Mouse (Mus musculus) liver, postnatal 0 days (tissue): ENCODE data around the gene Rai1. TPM values are rescaled to one million over a fixed set of nuclear protein-coding genes. Genes with fewer than 3 reads are reported as not detected.

ENCODE experiments used
- ATAC-seq: fragments of 200-750 bp; cut with Nextera tagmentation; 2 replicates; pipeline ENCODE4 v1.8.0; 2017; ENCODE audit warnings: mild to moderate bottlenecking, moderate library complexity
- DNase-seq: peaks from one replicate; pipeline ENCODE4 v3.0.0-alpha.2; 2016
- H3K27ac ChIP-seq: fragments of 300-500 bp; sonication (generic); 2 replicates; pipeline ENCODE4 v1.5.1; 2014; ENCODE audit warnings: antibody characterized with exemption, moderate library complexity, mild to moderate bottlenecking, low read depth
- H3K27me3 ChIP-seq: fragments of 300-500 bp; sonication (generic); 2 replicates; pipeline ENCODE4 v1.6.1; 2014; ENCODE audit warnings: low read length, control low read depth, mixed read lengths; ENCODE audit not compliant: insufficient read depth
- H3K36me3 ChIP-seq: fragments of 300-500 bp; sonication (generic); replicated peaks from 2 replicates; pipeline ENCODE4 v1.6.1; 2014; ENCODE audit warnings: mild to moderate bottlenecking, control low read depth, low read length, moderate library complexity, mixed read lengths; ENCODE audit not compliant: insufficient read depth
- H3K4me1 ChIP-seq: fragments of 300-500 bp; sonication (generic); 2 replicates; pipeline ENCODE4 v1.6.1; 2014; ENCODE audit warnings: antibody characterized with exemption, mild to moderate bottlenecking, control low read depth; ENCODE audit not compliant: insufficient read depth
- H3K4me2 ChIP-seq: fragments of 300-500 bp; sonication (generic); 2 replicates; pipeline ENCODE4 v1.6.1; 2014; ENCODE audit warnings: low read depth, mild to moderate bottlenecking, low read length, moderate library complexity, mixed read lengths
- H3K4me3 ChIP-seq: fragments of 300-500 bp; sonication (generic); 2 replicates; pipeline ENCODE4 v1.5.1; 2014; ENCODE audit warnings: low read depth, low read length
- H3K9ac ChIP-seq: fragments of 300-500 bp; sonication (generic); replicated peaks from 2 replicates; pipeline ENCODE4 v1.6.1; 2014; ENCODE audit warnings: mild to moderate bottlenecking, moderate library complexity
- H3K9me3 ChIP-seq: fragments of 300-500 bp; sonication (generic); 2 replicates; pipeline ENCODE4 v1.6.1; 2016; ENCODE audit warnings: mild to moderate bottlenecking, control low read depth, low read length, mixed read lengths
- CTCF ChIP-seq: sonication (generic); IDR thresholded peaks from 2 replicates; pipeline ENCODE4 v1.5.1; 2016; ENCODE audit warnings: antibody characterized with exemption, low read depth
- EP300 ChIP-seq: IDR thresholded peaks from 2 replicates; pipeline ENCODE4 v1.6.1; 2016; ENCODE audit warnings: antibody characterized with exemption, low read depth, mild to moderate bottlenecking
- WGBS: fragments of 180-500 bp; shearing (Covaris S2); extraction: QIAGEN DNeasy Blood & Tissue Kit; methylation state at CpG from one replicate; pipeline ENCODE4 v1.1.7; 2014; ENCODE audit not compliant: insufficient replicate concordance; 5-methylcytosine and 5-hydroxymethylcytosine counted together
- polyA plus RNA-seq: library from polyadenylated mRNA; unstranded; fragments of >200 nt; fragmentation: Nextera tagmentation; extraction: Ambion mirVana; gene quantifications from 2 replicates; pipeline ENCODE4 v1.2.1, GENCODE M21; 2015

Gene Rai1
- polyA plus RNA-seq, 1 experiment from 2014 or later, result 4.4 TPM

- ATAC-seq, result no peak
- 82% methylated on average over 3 of the region's 3 CpGs for WGBS
- Histone ChIP-seq H3K4me3 (no peak overlapping the region), H3K27ac (no peak overlapping the region), H3K36me3 (0 out of 2 replicates have a peak, but pooled peaks cover 13% of the 10 kb centered on the region), H3K9me3 (no peaks in the 10 kb centered on the region), H3K4me2 (no peak overlapping the region), H3K27me3 (no peaks in the 10 kb centered on the region), H3K4me1 (no peaks in the 10 kb centered on the region), H3K9ac (no peak overlapping the region)
- DNase-seq, result no peak
- TF ChIP-seq CTCF (no peak), EP300 (no peak)
Measured at GRCm38 (mm10) chr11:60153936-60154335, 49.1 kb downstream of the Rai1 start.

DNA sequence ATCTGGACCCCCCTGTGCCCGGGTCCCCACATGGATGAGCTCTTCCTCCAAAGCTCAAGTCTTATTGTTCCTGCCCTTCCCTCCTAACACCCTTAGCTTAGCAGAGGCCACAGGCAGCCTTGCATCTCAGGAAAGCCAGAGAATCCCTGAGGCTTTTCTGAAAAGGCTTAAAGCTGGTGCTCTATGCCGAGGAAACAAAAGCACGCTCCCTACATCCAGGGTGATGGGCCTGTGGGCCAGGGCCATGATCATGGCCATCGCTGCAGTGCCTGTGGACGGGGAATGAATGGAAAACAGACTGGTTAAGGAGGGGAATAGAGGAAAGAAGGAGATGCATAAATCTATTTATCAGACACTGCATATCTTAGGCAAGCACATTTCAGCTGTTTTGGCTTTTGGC is 50.9 kb downstream of the Rai1 start:
- H3K9ac ChIP-seq, result no peak overlapping the region
- no peak overlapping the region for H3K4me2 ChIP-seq
- TF ChIP-seq CTCF (no peak), EP300 (no peak)
- no peak overlapping the region for H3K4me3 ChIP-seq
- H3K27me3 ChIP-seq, result no peaks in the 10 kb centered on the region
- H3K4me1 ChIP-seq, result peaks cover 12% of the 10 kb centered on the region
- 0 out of 2 replicates have a peak, but pooled peaks cover 11% of the 10 kb centered on the region for H3K36me3 ChIP-seq
- H3K9me3 ChIP-seq, result no peaks in the 10 kb centered on the region
- no peak overlapping the region for H3K27ac ChIP-seq
- ATAC-seq (no peak), DNase-seq (no peak)
- 89% methylated on average over 5 of the region's 5 CpGs for WGBS

DNA sequence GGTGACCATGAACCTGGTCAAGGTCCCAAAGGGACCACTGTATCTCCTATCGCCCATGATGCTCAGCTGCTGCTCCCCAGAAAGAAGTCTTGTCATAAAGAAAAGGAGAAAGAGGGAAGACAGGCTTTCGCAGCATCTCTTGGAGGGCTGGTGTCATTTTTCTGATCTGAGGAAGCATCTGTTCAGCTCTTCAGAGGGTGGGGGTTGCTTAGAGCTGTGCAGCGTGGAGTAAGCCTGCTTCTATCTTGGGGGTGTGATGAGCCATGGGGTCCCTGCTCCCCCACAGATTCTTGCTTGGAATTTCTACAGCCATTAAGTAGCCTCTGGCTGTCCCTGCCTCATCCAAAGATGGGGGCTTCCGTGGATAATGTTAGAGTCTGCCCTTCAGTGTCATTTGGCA is 53.5 kb downstream of the Rai1 start:
- TF ChIP-seq EP300, result no peak
- no peak for TF ChIP-seq CTCF
- H3K9me3 ChIP-seq, result no peaks in the 10 kb centered on the region
- ATAC-seq (no peak), DNase-seq (no peak)
- WGBS, result 66% methylated on average over 4 of the region's 4 CpGs
- H3K36me3 ChIP-seq, result peaks cover 6% of the 10 kb centered on the region; the same call in 1 of the 2 replicates
- H3K27ac ChIP-seq, result no peak overlapping the region
- H3K27me3 ChIP-seq, result no peaks in the 10 kb centered on the region
- H3K9ac ChIP-seq, result no peak overlapping the region
- H3K4me1 ChIP-seq, result peaks cover 13% of the 10 kb centered on the region
- no peak overlapping the region for H3K4me2 ChIP-seq
- H3K4me3 ChIP-seq, result no peak overlapping the region

GRCm38 (mm10) chr11:60159955-60160354 is 55.1 kb downstream of the Rai1 start:
- H3K27ac ChIP-seq, result peak overlapping the region; percentile 24; the same call in 1 of the 2 replicates
- no peaks in the 10 kb centered on the region for H3K27me3 ChIP-seq
- H3K4me3 ChIP-seq, result no peak overlapping the region
- H3K4me1 ChIP-seq, result peaks cover 13% of the 10 kb centered on the region
- H3K9me3 ChIP-seq, result no peaks in the 10 kb centered on the region
- no peak overlapping the region for H3K9ac ChIP-seq
- H3K36me3 ChIP-seq, result peaks cover 3% of the 10 kb centered on the region; the same call in 1 of the 2 replicates
- 52% methylated on average over 5 of the region's 5 CpGs for WGBS
- DNase-seq (peak; percentile 35), ATAC-seq (peak; percentile 92)
- H3K4me2 ChIP-seq, result no peak overlapping the region
- TF ChIP-seq CTCF (no peak), EP300 (peak; percentile 73)

GRCm38 (mm10) chr11:60160454-60161114 is 55.8 kb downstream of the Rai1 start:
- no peak for DNase-seq
- no peak; the same call in 1 of the 2 replicates for ATAC-seq
- TF ChIP-seq EP300, result no peak
- no peak for TF ChIP-seq CTCF
- H3K4me2 ChIP-seq, result no peak overlapping the region
- no peak overlapping the region for H3K4me3 ChIP-seq
- H3K36me3 ChIP-seq, result peaks cover 3% of the 10 kb centered on the region; the same call in 1 of the 2 replicates
- no peaks in the 10 kb centered on the region for H3K9me3 ChIP-seq
- H3K4me1 ChIP-seq, result peaks cover 13% of the 10 kb centered on the region
- H3K27me3 ChIP-seq, result no peaks in the 10 kb centered on the region
- 56% methylated on average over 3 of the region's 3 CpGs for WGBS
- 0 out of 2 replicates have a peak overlapping the region, but pooled peaks have one; percentile 24 for H3K27ac ChIP-seq
- no peak overlapping the region for H3K9ac ChIP-seq

DNA sequence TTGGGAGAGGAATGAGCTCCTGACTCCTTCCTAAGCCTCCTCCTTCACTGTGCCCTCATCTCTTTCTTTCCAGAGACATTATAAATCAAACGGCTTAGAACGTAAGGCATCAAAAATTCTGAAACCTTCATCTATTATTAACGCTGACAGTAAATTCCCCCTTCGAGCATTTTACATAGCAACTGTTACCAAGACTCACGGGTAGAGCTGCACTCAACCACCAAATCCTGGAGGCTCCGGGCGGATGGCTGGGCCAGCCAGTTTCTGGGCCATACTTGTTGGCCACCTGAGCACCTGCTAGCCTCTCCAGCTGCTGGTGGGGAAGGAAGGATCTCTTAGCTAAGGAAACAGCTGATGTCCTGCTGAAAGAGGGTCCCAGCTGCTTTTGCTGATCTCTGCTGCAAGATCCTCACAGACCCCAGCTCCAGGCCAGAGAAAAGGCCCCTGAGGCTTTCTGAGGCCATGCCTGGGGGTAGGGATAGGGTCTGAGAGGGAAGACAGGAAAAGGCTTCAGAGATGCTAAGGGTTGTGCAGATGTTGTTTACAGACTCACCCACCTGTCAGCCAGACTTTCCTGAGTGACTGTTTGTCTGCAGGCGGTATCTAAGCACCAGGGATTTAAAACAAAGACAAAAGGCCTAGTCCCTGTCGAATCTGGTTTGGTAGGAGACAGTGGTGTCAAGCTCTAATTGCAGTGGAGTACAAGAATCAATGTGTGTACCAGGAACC is 56.5 kb downstream of the Rai1 start:
- Histone ChIP-seq H3K9me3 (no peaks in the 10 kb centered on the region), H3K27ac (no peak overlapping the region), H3K27me3 (no peaks in the 10 kb centered on the region), H3K4me2 (no peak overlapping the region), H3K4me3 (no peak overlapping the region), H3K9ac (no peak overlapping the region), H3K36me3 (no peaks in the 10 kb centered on the region; the same call in 1 of the 2 replicates), H3K4me1 (peaks cover 13% of the 10 kb centered on the region)
- 75% methylated on average over 9 of the region's 9 CpGs for WGBS
- TF ChIP-seq EP300 (no peak), CTCF (no peak)
- DNase-seq, result no peak
- ATAC-seq, result no peak
